Mouse (Mus musculus): ENCODE results near the gene Exosc2. TPM values are rescaled to one million over a fixed set of nuclear protein-coding genes. Genes with fewer than 3 reads are reported as not detected.

Exosc2 gene
- polyA plus RNA-seq, 1 experiment from 2014 or later: 52.2 TPM

Other genes with a start within 250 kb of the Exosc2 start
- gene Ass1, start 200.5 kb upstream of the Exosc2 start, polyA plus RNA-seq (2015; fragmentation: Nextera tagmentation; extraction: Ambion mirVana): 212 and 226 TPM in 2 replicates
- 68.8 and 73.1 TPM in 2 replicates for gene Fubp3, start 98.1 kb upstream of the Exosc2 start, polyA plus RNA-seq (2015; fragmentation: Nextera tagmentation; extraction: Ambion mirVana)
- not detected in 2 replicates for gene Prdm12, start 30.7 kb upstream of the Exosc2 start, polyA plus RNA-seq (2015; fragmentation: Nextera tagmentation; extraction: Ambion mirVana)
- 30.4 and 32.2 TPM in 2 replicates for gene Abl1, start 17.7 kb downstream of the Exosc2 start, polyA plus RNA-seq (2015; fragmentation: Nextera tagmentation; extraction: Ambion mirVana)
- gene Qrfp, start 139.9 kb downstream of the Exosc2 start, polyA plus RNA-seq (2015; fragmentation: Nextera tagmentation; extraction: Ambion mirVana): 0.10 TPM in 1 of 2 replicates, not detected in the other
- gene Fibcd1, start 175.3 kb downstream of the Exosc2 start, polyA plus RNA-seq (2015; fragmentation: Nextera tagmentation; extraction: Ambion mirVana): 0.19 and 0.24 TPM in 2 replicates
- gene Lamc3, start 216.6 kb downstream of the Exosc2 start, polyA plus RNA-seq (2015; fragmentation: Nextera tagmentation; extraction: Ambion mirVana): 1.3 and 1.9 TPM in 2 replicates